Mouse (Mus musculus) c-Kit-positive CD71-negative TER-119-negative erythroid progenitor cells, embryonic 14.5 days (primary cell): ENCODE data around the gene Sema5b.

Experiments used
- DNase-seq: peaks from one replicate; pipeline ENCODE4 v3.0.0-alpha.2; 2013; ENCODE audit warnings: low read depth

The Sema5b gene

DNA sequence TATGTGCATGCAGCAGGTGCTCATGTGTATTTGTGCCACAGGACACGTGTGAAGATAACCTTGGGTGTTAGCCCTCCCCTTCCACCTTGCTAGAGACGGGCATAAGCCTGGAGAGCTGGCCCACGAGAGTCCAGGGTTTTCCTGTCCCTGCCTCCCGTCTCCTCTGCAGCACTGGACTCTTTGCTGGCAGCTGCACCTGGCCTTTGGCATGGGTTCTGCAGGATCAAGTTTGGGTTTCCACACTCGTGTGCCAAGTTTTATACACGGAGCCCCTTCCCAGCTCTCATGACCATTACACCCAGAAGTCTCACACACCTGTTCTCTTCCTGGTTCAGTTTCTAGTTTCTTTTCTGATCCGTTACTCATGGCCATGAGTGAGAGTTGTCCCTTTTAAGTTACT, 172.7 kb downstream of the Sema5b start:
- DNase-seq, result no peak
